Mouse (Mus musculus): Measurements from ENCODE around the gene Klhl29.

Gene Klhl29

DNA sequence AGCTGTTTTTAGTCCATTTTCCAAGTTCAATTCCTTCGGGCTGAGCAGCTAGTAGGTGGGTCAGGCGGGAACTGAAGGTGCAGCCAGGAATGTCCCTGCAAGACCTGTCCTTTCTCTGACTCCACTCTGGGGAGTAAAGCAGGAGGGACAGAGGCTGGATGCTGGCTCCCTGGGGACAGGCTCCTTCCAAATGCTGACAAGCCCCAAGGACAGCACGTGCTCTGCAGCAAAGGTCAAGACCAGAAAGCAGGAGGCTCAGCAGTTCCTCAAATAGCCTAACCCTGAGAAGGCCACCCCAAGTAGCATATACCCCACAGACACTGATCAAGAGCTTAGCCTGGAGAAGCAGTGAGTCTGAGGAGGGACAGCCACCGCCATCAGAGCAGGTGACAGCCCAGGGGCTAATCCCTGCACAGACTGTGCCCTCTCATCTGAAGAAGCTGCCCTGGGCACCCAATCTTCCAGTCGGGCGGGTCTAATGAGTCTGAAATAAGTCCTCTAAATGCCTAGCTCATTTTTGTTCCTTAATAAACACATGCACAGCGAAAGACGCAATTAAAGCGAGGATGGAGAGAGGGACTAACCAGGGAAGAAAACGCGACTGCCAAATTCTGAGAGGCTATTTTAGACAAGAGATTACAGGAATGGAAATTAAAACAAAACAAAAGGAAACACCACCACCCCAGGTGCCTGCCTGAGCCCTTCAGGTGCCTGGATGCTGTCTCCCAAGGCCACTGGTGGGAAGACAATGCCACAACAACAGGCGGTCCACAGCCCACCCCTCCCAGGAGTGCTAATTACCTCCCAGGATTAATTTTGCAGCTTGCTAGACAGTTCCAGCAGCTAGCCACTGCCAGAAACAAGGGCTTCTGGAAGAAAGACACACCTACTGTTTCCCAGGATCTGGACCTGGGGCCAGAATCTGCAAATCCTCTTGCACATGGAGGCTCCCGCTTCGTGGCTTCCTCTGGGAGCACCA is 148.5 kb downstream of the Klhl29 start:
- intact Hi-C loops (cut with DNase I): no loop called here

DNA sequence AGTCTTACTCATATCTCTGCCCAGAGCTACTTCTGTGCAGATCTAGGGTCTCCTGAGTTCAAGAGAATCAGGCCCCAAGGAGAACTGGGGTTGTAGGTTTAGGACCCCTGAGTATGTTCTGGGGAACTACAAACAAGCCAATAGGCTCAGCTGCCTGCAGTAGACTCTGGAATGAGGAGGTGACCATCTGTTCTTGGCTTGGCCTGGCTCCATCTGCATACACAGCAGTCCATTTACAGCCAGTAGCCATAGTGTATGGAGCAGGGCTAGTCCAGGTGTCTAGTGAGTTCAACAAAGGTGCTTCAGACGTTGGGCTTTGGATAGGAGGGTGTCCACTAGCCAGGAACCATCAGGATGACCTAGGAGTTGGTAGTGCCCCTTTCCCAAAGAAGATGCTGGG is 151.9 kb downstream of the Klhl29 start:
- intact Hi-C loops (cut with DNase I): no loop called here

DNA sequence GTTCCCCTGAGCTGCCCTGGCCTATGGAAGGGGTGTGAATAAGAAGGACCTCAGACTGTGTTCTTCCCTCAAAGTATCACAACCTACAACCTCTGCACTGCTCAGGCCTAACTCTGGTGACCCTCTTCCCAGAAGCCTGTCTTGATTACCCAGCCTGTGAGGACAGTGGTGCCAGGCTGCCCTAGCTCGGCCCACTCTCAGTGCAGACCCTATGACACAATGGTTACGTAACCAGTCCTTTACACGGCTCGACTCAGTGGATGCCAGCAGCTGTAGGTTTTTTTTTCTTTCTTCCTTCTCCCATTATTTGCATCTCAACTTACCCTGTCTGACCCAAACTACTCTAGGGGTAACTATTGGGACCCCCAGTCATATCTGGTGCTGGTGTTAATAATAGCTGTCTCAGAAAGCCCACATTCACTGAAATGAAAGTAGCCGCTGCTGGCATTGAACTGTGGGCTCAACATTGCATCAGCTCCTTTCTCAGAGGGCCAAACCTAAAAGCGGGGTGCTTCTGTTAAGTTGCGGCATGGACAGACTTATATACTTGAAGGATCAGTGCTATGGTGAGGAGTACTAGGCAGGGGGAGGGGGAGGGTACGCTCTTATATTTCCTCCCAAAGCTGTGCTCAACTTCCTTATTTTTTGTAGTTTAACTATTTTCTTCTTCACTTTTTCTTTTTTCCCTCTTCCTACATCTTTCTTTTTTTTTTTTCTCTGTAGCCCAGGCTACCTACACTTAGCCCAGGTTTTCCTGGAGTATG is 152.9 kb downstream of the Klhl29 start:
- intact Hi-C loops (cut with DNase I): no loop called here

DNA sequence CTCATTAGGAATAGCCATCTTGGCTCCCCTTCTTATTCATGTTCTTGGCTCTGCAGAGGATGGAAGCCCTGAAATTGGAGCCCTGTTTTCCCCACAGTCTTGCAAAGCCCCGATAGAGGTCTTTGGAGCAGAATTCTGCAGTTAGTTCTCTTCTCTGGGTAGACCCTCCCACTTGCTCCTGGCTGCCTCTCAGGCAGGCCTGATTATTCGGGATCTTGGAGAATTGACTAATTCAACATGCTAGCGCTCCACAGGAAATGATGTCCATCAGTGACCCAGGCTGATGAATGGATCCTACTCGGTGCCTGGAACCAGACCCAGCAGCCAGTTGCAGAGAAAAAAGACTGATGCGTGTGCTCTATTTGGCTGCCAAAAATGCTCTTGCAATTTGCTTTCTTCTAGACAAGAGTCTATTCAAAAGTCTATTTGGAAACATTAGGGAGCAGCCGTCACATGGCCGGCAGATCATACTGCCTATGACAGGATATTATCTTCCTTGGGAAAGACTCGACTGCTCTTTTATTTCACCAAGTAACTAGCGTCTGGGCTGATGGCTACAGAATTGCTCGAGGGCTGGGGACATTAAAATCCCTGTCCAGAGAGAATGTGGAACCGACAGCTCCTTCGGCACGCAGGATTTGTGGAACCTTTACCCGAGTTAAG is 155.4 kb downstream of the Klhl29 start:
- intact Hi-C loops (cut with DNase I): loop anchor here (10.0 kb wide), 1 partner anchor 155 kb away; the partner anchor contains the start of gene Klhl29

DNA sequence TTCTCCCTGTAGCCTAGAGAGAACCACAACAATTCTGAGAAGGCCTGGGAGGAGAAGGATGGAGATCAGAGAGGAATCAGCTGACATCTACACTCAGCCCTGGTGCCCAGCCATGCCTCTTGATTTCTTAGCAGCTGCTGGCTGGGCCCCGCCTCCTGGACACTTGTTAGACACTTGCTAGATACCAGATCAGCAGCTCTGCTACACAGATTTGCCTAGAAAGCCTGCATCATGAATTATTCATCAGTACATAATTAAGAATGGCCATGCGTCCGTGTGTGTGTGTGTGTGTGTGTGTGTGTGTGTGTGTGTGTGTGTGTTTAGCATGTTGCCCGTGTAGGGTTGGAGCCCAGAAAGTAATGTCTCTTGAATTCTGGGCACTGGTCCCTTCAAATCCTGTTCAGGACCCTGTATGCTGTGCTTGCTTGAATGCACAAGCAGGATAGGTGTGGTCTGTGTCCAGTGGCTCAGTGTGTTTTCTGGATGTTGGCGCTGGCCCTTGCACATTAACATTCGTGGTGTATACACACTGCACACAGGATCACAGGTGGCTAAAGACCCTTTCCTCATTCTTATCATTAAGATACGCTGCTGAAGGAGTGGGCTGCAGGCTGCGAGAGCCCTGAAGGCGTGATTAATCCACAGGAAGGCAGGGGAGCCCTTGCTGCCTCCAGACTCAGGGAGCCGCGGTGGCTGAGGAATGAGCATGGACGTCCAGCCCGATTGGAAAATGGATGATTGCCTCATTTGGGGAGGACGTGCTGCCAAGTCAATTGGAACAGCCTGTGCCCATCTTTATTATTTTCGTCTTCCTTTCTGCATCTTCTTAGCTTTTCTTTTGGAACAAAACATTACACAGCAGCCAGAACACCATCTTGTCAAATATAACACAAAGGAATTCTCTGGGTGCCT is 159.4 kb downstream of the Klhl29 start:
- intact Hi-C loops (cut with DNase I): loop anchor here (10.0 kb wide), 1 partner anchor 159 kb away; the partner anchor contains the start of gene Klhl29

DNA sequence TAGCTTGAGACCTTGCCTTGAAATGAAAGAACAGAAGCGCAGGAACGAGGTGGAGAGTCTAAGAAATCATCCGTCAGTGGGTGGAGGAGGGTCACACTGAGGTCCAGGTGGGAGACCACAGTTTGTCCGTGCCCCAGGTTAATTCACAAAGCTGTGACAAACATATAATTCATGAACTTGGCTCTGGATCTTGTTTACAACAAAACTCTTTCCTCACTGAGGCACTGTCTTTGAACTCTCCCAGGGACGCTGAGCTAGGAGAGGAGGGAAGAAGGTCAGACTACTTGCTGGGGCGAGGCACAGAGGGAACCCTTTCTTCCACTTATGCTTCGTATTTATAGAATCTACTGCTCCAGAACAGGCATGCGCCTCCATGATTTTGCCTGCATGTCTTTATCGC is 161.2 kb downstream of the Klhl29 start:
- intact Hi-C loops (cut with DNase I): loop anchor here (10.0 kb wide), 1 partner anchor 161 kb away; the partner anchor contains the start of gene Klhl29

DNA sequence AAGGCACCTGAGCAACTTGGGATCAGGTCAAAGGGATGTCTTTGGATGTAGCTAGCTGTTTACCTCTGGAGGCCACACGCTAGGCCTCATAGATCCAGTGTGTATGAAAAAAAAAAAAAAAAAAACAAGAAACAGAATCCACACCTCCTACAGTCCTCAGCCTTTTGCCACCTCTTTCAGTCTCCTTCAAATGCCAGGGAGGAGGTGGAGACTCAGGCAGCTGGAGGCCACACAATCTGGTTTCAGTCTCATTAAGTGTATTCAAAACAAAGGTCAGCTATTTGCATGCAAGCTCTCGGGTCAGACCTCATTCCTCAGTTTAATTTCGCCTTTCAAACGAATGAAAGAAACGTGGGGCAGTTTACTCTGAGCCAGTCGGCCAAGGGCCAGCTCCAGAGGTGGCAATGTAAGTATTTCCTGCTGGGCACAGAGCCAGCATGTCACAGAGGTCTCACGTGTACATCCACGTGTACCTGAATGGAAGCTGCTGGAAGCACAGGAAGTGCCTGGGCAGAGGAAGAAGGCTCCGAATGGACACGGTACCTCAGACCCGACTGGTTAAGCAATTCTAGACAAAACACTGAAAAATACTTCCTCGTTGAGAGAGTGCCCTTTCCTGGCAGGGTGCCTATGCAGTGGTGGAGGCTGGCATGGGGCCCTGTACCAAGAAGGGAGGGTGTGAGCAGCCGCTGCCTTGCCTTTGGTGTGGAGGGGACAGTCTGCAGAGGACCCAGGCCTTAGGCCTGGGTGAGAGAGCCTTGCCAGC is 162.0 kb downstream of the Klhl29 start:
- intact Hi-C loops (cut with DNase I): loop anchor here (10.0 kb wide), 1 partner anchor 161 kb away; the partner anchor contains the start of gene Klhl29

DNA sequence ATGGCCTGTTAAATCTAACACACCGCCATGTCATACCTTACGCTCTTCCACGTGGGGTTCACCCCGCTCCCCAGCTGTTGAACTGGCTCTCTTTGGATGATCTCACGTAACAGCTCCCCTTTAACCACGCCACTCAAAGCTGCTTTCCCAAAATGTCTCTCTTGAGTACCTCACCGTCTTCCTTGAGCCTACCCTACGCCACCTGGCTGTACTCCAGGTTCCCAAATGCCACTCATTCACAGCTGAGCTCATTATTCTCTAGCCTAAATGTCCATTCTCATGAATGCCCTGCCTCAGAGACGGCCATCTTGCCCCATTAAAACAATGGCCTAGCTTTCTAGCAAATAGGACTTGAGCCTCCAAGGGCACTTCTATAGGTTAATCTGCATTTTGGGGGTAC is 163.6 kb downstream of the Klhl29 start:
- intact Hi-C loops (cut with DNase I): loop anchor here (10.0 kb wide), 1 partner anchor 163 kb away; the partner anchor contains the start of gene Klhl29

DNA sequence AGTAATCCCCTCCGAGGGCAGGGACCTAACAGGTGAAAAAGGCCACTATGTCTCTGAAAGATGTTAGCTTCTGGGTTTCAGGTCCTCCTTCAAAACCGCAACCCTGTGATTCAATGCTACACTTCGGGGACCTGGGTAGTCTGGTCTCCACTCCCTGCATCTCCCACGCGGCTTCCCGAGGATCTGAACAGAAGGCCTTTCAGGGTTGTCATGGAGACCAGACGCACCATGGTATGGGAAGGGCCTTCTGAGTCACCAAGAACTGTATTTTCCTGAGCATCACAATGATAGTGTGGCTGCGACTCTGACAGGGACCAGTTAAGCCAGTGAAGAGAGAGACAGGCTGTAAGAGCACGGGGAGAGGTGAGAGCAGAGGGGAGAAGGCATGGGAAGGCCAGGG is 164.7 kb downstream of the Klhl29 start:
- intact Hi-C loops (cut with DNase I): loop anchor here (10.0 kb wide), 1 partner anchor 164 kb away; the partner anchor contains the start of gene Klhl29

DNA sequence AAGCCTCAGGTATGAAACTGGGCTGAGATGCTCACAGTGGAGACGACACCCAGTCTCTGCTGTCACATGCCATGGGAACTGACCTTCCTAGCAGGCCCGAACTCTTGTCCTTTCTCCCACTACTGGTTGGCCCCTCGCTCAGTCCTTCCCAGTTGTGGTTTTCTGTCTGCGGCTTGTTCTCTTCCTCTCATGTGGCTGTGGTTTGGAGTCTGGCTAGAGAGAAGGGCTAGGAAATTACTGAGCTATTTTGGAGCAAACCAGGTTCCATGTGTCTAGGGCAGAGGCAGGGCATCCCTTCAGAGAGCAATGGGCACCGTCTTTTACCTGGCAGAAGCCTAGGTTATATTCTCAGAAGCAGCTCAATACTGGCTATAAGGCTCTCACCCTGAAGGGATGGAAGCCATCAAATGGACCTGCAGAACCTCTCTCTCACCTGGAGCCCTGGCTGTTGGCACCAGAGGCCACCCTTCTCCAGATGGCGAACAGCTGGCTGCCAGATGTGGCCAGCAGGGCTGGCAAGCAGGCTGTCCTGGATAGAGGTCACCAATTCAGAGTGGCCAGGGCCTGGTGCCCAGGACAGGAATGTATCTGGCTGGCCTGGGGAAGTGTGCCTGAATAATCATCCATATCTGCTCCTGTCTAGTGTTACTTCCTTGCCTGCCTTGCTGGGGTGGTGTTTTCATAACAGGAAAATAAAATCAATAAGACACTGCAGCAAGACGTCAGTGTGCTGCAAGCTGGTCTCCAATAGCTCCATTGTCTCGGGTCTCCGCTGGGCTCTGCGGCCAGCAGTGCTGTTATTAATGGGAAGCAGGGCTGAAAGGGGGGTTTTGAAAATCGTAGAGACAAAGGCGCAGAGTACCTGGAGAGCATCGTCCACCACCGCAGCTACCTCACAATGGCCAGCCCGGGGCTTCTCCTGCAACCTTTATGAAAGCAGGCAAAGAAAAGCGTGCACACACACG is 167.3 kb downstream of the Klhl29 start:
- intact Hi-C loops (cut with DNase I): no loop called here

DNA sequence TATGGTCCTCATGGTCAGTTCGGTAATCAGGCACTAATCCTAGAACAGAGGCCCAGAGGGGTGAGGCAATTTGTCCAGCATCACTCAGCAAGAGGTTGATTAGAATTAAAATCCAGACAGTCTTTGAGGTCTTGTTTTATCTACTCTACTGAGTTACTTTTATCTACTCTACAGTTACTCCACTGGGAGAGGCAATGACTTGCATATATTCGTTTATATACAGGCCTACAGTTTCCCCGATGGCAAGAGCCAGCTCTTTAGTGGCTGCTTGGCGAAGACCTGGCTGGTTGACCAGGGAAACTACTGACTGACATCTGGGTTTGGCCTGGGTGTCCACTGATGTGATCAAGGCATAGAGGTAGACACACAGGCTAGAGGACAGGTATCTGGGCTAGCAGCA is 168.3 kb downstream of the Klhl29 start:
- intact Hi-C loops (cut with DNase I): no loop called here

DNA sequence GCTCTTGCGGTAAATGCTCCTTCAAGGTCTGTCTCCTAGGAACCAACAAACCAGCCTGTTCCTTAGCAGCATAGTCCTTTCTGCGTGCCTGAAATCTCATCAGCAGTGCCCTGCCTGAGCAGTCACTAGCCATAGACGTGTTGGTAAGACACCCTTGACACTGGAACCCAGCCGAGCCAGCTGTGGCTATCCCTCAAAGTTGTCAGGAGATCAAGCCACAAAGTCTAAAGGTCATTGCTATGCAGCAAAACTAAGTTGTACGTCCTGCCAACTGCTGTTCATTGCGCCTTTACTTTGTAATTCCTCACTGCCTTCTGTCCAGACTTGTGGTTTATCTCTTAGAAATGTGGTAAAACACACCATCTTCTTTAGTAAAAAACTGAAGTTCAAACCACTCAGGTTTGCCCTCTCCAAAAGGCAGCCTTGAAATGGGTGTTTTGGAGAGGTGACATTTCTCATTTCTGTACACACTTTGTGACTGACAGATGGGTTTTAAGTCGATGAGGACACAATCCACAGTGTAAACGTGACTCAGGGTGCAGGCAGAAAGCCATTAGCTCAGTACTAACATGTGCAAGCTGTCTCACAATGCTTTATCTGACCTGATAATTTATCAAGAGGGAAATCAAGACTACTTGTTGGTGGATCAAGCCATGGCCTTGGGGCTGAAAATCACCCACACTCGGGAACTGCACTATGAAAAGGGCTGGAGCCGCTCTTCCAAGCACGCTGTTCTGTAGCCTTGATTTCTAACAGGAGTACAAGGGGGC is 171.2 kb downstream of the Klhl29 start:
- intact Hi-C loops (cut with DNase I): loop anchor here (5.0 kb wide), 1 partner anchor 43 kb away; no protein-coding TSS in a partner anchor

DNA sequence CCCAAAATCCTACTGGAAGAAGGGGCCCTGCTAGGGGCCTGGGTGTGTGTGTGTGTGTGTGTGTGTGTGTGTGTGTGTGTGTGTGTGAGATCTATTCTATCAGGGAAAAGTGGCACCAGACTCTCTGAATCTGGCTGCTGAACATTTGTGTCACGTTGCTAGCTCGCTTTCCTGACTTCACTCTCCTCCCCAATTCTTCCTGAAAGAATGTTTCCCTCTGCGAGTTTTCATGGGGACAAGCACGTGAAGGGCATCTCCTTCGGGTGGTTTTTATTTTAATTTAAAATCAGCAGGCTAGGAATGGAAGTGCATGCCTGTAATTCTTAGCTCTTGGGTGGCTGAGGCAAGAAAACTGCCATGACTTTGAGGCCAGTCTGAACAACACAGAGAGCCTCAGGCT is 172.1 kb downstream of the Klhl29 start:
- intact Hi-C loops (cut with DNase I): loop anchor here (5.0 kb wide), 1 partner anchor 44 kb away; no protein-coding TSS in a partner anchor

DNA sequence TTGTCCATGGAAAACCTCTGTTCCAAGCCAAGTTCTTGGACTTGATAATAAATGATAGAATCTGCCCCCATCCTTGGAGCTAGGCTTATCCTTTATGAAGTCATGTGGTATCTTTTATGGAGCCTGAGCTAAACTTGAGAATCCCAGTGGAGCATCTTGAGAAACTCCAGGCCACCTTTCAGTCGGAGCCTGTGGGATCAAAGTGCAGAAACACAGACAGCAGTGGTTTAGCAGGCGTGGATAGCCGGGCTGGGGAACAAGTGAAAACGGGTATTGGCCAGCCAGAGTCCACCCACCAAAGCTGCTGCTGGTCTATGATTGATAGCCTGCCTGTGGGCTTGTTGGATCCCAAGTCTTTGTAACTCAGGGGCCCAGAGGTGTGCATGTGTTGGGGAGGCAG is 177.2 kb downstream of the Klhl29 start:
- intact Hi-C loops (cut with DNase I): no loop called here

DNA sequence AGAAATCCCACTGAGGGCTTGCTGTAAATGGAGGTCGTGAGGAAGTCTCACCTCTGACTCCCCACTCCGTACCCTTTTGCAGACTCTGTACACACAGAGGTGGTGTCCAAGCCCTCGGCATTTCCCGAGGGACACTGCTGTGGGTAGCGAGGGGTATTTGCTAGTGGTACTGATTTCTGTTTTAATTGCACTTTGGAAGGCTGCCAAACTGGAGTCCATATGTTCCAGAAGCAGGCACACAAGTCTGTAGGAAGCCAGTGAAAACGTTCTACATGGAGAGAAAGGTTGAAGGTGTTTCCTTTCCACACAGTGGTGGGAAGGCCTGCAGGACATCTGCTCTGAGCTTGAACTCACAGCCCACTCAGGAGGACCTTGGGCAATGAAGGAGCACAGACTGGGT is 181.3 kb downstream of the Klhl29 start:
- intact Hi-C loops (cut with DNase I): loop anchor here (5.0 kb wide), 1 partner anchor 47 kb away; no protein-coding TSS in a partner anchor

DNA sequence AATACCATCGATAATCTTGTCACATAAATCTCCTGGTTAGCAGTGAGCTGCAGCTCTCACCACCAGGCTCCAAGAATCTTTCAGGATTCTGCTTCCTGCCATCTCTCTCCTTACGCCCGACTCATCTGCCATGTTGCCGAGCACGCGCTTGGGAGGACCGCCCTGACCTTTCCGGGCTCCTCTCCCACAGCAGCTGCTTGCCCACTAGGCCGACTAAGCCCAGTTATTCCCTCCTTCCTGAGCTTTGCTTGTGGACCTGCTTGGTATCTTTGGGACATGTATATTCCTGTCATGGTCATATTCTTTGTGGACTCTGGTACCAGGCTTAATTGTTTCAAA is 183.1 kb downstream of the Klhl29 start:
- intact Hi-C loops (cut with DNase I): loop anchor here (5.0 kb wide), 1 partner anchor 45 kb away; no protein-coding TSS in a partner anchor

Measured in adrenal gland (tissue).